In genomic region chr14:79590916-79591315, GRCm38 (mm10) we compare ENCODE assay signal across 14 mouse cellular contexts.
"Had no signal": no experiment of that assay in that cellular context is flagged by ENCODE, and none has a peak within 500 bp of the region (broad histone marks: within the 10 kb centered on the region; RNA-seq: fewer than 3 reads in every experiment).

No protein-coding gene starts in this region.

- DNase-seq: kidney, adult 18-20 months; kidney, adult 9 months; kidney, postnatal 14 days; kidney, postnatal 4 days; layer of hippocampus, adult 9-11 months; liver, embryonic 13.5 days; lung, adult 2 months; lung, postnatal 14 days; lung, postnatal 4 days; midbrain, embryonic 14.5 days; thymus, postnatal 4 days had no signal

- H3K9ac ChIP-seq: liver, embryonic 13.5 days; neural tube, embryonic 13.5 days; stomach, embryonic 15.5 days had no signal

- H3K27ac ChIP-seq: liver, embryonic 13.5 days; neural tube, embryonic 13.5 days; stomach, embryonic 15.5 days had no signal

- H3K9me3 ChIP-seq: liver, embryonic 13.5 days; neural tube, embryonic 13.5 days; stomach, embryonic 15.5 days had no signal

- H3K4me3 ChIP-seq: liver, embryonic 13.5 days; neural tube, embryonic 13.5 days; stomach, embryonic 15.5 days had no signal

- H3K4me2 ChIP-seq: liver, embryonic 13.5 days; midbrain, embryonic 11.5 days; neural tube, embryonic 13.5 days; stomach, embryonic 15.5 days had no signal

- H3K27me3 ChIP-seq: liver, embryonic 13.5 days; neural tube, embryonic 13.5 days; stomach, embryonic 15.5 days had no signal
